Mouse (Mus musculus) urinary bladder, adult 2 months (tissue): ENCODE measurements around the gene Fto. TPM values are rescaled to one million over a fixed set of nuclear protein-coding genes. Genes with fewer than 3 reads are reported as not detected.

Source experiments
- DNase-seq: peaks from one replicate; pipeline ENCODE4 v3.0.0; 2022; ENCODE audit warnings: low spot score
- polyA plus RNA-seq: library from polyadenylated mRNA; depleted of rRNA; stranded (reverse); fragments of >200 nt; gene quantifications from 2 replicates; pipeline ENCODE4 v1.2.3, GENCODE M21; 2012

The Fto gene
- polyA plus RNA-seq, 1 experiment: 56.0 TPM

DNA sequence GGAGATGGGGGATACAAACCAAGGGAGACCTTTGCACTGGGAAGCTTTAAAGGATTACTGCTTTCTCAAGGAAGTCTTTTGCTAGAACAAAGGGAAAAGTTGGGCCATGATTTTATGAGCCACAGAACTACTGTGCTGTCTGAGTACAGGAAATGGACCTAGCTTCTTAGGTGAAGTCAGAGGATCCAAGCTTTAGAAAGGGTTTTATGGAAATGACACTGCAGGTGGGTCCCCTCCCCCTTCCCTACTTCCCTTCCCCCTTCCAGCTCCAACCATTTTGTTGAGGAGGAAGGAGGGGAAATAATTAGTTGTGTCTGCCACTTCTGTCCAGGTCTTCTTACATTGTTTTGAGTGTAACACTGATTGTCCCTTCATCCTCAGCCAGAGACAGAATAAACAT is 182.7 kb downstream of the Fto start:
- DNase-seq: no peak

DNA sequence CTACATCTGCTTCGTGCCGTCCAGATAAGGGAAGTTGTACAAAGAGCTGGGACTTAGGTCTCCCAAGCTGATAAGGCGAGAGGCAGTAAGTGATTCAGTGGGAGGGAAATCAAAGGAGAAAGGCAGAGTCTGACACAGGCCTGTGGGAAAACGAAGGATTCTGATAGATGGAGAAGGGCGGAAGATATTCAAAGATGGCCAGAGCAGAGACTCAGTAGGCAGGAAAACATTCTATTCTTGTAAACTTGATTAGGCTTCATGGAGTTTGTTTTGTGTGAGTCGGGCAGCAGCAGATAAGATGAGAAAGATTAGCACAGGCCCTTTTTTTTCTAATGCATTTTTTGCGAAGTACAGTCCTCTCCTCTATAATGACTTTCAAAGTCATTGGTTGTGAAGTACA is 183.6 kb downstream of the Fto start:
- no peak for DNase-seq

DNA sequence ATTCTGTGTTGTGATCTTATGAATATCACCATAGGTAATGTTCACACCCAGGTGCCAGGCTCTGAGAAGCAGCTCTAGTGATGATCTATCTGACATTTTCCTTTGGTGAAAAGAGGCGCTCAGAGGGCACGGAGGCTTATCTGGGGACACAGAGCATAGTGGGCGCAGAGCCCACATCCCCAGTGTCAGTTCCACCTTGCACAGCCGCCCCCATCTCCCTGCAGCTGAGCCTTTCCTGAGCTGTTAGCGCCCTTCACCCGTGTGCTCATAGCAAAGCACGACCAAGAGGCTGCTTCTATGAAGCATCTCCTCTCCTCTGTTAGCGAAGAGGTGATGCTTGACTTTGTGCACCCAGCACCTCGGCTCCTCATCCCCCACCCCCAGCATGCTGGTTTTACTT is 185.3 kb downstream of the Fto start:
- no peak for DNase-seq

GRCm38 (mm10) chr8:91499303-91499702 is 186.0 kb downstream of the Fto start:
- DNase-seq: no peak

GRCm38 (mm10) chr8:91501960-91502600 is 188.8 kb downstream of the Fto start:
- no peak for DNase-seq

GRCm38 (mm10) chr8:91502791-91503190 is 189.5 kb downstream of the Fto start:
- no peak for DNase-seq

GRCm38 (mm10) chr8:91504360-91504759 is 191.0 kb downstream of the Fto start:
- no peak for DNase-seq

- DNase-seq: no peak
These were observed 191.6 kb downstream of the Fto start for GRCm38 (mm10) chr8:91504891-91505290.

GRCm38 (mm10) chr8:91505411-91505954 is 192.2 kb downstream of the Fto start:
- DNase-seq: no peak

- DNase-seq: no peak
These were observed 192.8 kb downstream of the Fto start for GRCm38 (mm10) chr8:91505997-91506672.

- no peak for DNase-seq
These were observed 193.4 kb downstream of the Fto start for GRCm38 (mm10) chr8:91506682-91507257.

DNA sequence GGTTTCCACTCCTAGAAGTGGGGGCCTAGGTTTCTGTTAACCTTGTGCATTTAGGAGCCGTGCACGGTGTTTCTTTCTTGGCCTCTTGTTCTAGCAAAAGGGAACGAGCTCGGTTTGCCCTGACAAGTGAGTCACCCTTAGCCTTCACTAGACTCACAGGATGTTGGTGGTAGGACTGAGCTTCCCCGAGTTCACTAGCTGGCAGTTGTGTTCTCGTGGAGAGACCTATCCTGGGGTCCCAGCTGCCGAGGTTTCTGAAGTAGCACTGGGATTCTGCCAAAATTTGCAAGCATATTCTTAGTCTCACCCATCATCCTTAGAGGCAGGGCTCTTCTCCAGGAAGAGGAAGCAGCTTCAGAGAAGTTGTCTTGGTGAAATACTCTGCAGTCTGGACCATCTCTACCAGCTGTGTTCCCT is 194.4 kb downstream of the Fto start:
- DNase-seq: no peak

DNA sequence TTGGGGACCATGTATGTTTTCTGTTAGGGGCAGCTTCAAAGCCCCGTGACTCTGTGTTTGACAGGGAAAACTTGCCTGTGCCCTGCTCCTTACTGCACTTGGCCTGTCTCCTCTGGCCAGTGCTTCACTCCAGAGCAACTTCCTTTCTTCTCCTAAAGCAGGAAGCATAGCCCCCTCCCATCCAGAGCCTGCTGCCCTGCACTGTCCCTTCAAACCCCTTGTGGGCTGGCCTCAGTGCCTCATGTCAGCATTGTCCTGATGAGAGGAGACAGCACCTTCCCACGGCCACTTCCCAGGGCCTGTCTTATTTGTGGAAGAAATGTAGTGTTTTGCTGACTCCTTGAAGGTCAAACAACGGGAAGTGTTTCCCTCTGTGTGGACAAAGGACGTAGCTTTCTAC is 195.0 kb downstream of the Fto start:
- no peak for DNase-seq

DNA sequence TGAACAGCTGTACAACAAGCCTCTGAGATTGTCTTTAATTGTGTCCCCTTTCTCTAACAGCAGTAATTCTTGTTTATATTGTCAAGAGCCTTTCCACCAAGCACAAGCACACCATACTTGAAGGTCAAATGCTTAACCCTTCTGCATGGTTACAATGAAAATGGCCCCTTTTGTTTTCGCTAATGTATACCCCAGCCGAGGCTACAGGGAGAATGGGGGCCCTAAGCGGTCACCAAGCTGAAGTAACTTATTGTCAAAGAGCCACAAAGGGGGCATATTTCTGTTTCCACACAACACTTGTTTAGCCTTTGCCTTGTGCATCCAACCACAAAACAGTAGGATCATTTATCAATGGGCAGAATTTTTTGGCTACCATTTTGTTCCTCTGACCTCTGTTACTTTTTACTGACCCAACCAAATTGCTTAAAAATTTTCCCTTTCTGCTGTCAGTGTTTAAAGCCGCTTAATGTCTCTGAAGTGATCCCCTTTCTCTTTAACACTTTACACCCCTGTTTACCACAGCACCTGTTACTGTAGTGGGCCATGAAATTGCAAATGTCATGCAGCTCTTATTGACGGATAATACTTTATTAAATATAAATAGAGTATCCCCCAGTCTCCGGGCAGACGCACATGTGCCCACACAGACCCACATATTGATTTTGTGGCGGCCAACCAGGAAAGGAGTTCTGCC is 196.0 kb downstream of the Fto start:
- no peak for DNase-seq

DNA sequence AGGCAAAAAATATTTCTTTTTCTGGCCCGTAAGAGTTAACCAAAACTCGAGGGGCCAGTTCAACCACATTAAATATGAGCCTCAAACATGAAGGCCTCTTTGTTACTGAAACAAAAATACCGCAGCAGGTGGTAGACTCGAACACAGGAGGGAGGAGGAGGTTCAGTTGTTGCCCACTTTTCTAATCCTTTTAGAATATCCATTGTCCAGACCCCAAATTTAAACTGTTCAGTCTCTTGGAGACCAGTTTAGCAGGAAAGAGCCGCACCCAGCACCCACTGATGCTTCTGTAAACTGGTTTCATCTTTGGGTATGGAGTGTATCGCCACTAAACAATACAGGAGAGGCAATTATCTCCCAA is 196.6 kb downstream of the Fto start:
- DNase-seq: no peak

DNA sequence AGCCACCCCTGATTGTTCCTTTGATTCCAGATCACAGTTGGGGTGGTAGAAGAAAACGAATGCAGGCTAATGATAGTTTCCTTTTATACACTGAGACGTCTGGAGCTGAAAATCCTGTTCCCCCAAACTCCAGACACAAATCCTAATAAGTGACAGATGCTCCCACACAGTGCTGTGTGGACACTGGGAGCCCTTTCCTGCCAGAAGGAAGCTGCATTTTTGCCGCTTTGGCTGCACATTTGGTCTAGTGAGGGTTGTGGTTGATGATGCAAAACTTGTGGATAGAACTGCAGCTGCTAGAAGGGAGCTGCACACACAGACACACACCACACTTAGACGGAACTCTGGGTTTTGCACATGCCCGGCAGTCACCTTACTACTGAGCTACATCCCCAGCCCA is 197.4 kb downstream of the Fto start:
- DNase-seq: no peak

- no peak for DNase-seq
These were observed 198.6 kb downstream of the Fto start for GRCm38 (mm10) chr8:91511943-91512342.

GRCm38 (mm10) chr8:91514752-91515478 is 201.6 kb downstream of the Fto start:
- no peak for DNase-seq

GRCm38 (mm10) chr8:91516422-91516821 is 203.1 kb downstream of the Fto start:
- no peak for DNase-seq

- no peak for DNase-seq
These were observed 204.8 kb downstream of the Fto start for GRCm38 (mm10) chr8:91518085-91518484.

- DNase-seq: no peak
These were observed 208.9 kb downstream of the Fto start for GRCm38 (mm10) chr8:91522201-91522600.
